Mouse (Mus musculus): ENCODE data around the gene Gm44503. TPM values are rescaled to one million over a fixed set of nuclear protein-coding genes. Genes with fewer than 3 reads are reported as not detected.

The Gm44503 gene
- polyA plus RNA-seq (2017; shearing (Covaris generic)) = not detected

GRCm38 (mm10) chr9:72958521-72959450 is at the start of gene Gm44503, which contains the start of gene Dyx1c1:
Gm44503 (plus strand) TSS chr9:72958852.
Dyx1c1 (plus strand) TSS chr9:72958785.

GRCm38 (mm10) chr9:72925021-72925934 is 33.4 kb upstream of the Gm44503 start, which contains the start of gene Pygo1:
Pygo1 (plus strand) TSS chr9:72925645.

GRCm38 (mm10) chr9:72985250-72986220 is 26.9 kb downstream of the Gm44503 start, which contains the start of the genes Ccpg1os and Ccpg1:
Ccpg1os (minus strand) TSS chr9:72985382.
Ccpg1 (plus strand) TSS chr9:72985429.

GRCm38 (mm10) chr9:73040080-73040479 is 81.4 kb downstream of the Gm44503 start, which contains the start of gene Pigb:
Pigb (minus strand) TSS chr9:73040378.

GRCm38 (mm10) chr9:73044146-73045079 is 85.8 kb downstream of the Gm44503 start, which contains the start of gene Rab27a:
Rab27a (plus strand) TSS chr9:73044854.

Other genes starting within 250 kb of the Gm44503 start
- gene Prtg, start 152.0 kb upstream of the Gm44503 start, polyA plus RNA-seq (2017; shearing (Covaris generic)) = not detected
- not detected for gene Pygo1, start 33.2 kb upstream of the Gm44503 start, polyA plus RNA-seq (2017; shearing (Covaris generic))
- 2.2 TPM for gene Dyx1c1, start 67 bp upstream of the Gm44503 start, polyA plus RNA-seq (2017; shearing (Covaris generic))
- 8.5 TPM for gene Ccpg1os, start 26.5 kb downstream of the Gm44503 start, polyA plus RNA-seq (2017; shearing (Covaris generic))
- gene Ccpg1, start 26.6 kb downstream of the Gm44503 start, polyA plus RNA-seq (2017; shearing (Covaris generic)) = 129 TPM
- gene Pigb, start 81.5 kb downstream of the Gm44503 start, polyA plus RNA-seq (2017; shearing (Covaris generic)) = 34.4 TPM
- gene Rab27a, start 86.0 kb downstream of the Gm44503 start, polyA plus RNA-seq (2017; shearing (Covaris generic)) = 51.8 TPM
- gene Khdc3, start 143.0 kb downstream of the Gm44503 start, polyA plus RNA-seq (2017; shearing (Covaris generic)) = not detected
- gene Gm20509, start 143.6 kb downstream of the Gm44503 start, polyA plus RNA-seq (2017; shearing (Covaris generic)) = not detected
- gene Rsl24d1, start 154.6 kb downstream of the Gm44503 start, polyA plus RNA-seq (2017; shearing (Covaris generic)) = 76.9 TPM

All from inflammation-experienced regulatory T-cells, adult 16 weeks (primary cell).